Mouse (Mus musculus) thymus, adult 18-20 months (tissue): Measurements from ENCODE around the gene Ptges.

Source experiments
- DNase-seq, 2 experiments: peaks; one replicate each; pipeline ENCODE4 v3.0.0; 2022; ENCODE audit warnings: mixed read lengths in 2 of 2

Gene Ptges

DNA sequence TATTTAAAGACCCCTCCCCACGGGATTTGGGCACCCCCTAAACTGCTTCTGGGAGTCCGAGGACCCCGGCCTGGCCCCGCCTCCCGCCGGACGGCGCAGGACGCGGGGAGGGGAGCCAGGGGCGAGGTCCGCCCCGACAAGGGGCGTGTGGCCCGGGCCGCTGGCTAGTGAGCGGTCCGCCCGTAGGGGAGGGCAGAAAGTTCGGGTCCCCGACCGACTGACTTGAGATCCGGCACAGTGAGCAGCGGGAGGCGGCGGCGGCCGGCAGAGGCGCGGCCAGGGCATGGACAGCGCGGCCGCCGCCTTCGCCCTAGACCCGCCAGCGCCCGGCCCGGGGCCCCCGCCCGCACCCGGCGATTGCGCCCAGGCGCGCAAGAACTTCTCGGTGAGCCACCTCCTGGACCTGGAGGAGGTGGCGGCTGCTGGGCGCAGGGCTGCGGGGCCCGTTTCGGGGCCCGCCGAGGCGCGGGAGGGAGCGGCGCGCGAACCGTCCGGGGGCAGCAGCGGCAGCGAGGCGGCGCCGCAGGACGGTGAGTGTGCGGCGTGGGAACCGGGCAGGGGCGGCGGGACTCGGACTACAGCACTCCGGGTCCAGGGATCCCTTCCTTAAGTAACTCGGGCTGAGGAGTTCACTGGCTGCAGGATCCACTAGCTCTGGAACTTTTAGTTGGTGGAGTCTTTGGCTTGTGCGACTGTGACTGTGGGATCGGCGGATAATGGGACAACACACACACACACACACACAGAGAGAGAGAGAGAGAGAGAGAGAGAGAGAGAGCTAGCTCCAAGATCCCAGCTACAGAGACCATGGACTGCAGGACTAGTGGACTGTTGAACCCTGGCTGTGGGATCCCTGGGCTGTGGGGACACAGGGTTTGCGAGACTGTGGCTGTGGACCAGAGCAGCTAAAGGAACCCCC, 84.3 kb downstream of the Ptges start:
- no peak for DNase-seq

DNA sequence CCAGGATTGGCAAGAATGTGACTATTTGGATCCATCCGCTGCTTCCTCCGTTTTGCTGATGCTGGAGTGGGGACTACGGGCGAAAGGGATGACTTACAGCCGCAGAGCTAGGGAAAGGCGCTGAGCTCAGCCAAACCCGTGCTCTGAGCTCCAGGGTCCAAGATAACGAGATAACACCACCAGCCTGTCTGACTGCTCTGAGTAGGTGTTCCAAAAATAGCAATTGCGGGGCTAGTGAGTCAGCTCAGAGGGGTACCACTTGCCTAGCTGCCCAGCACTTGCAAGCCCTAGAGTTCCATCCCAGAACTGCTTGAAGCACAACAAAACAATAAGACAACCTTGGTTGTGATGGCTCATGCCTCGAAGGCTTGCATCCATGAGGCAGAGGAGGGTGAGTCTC, 87.0 kb downstream of the Ptges start:
- no peak for DNase-seq
